Mouse (Mus musculus) stomach, embryonic 15.5 days (tissue): ENCODE measurements at regions not wholly inside any gene's neighbourhood (a gene's known extent, or its start where the extent isn't known, plus 50 kb on each side); places are given as distances from the start of the nearest gene placed in this dataset.
A peak's percentile ranks its signal among the peaks of the same experiment; 100 is the strongest.

Source experiments
- ATAC-seq: fragments of 200-750 bp; cut with Nextera tagmentation; 2 replicates; pipeline ENCODE4 v1.8.0; 2017; ENCODE audit warnings: low read depth, moderate number of reproducible peaks, moderate TSS enrichment; ENCODE audit not compliant: insufficient read depth, low FRiP score
- H3K27ac ChIP-seq: fragments of 300-500 bp; sonication (generic); 2 replicates; pipeline ENCODE4 v1.5.1; 2015; ENCODE audit warnings: mild to moderate bottlenecking, inconsistent platforms
- H3K27me3 ChIP-seq: fragments of 300-500 bp; sonication (generic); replicated peaks from 2 replicates; pipeline ENCODE4 v1.6.1; 2015; ENCODE audit warnings: inconsistent platforms
- H3K36me3 ChIP-seq: fragments of 300-500 bp; sonication (generic); 2 replicates; pipeline ENCODE4 v1.6.1; 2015; ENCODE audit warnings: inconsistent platforms
- H3K4me1 ChIP-seq: fragments of 300-500 bp; sonication (generic); 2 replicates; pipeline ENCODE4 v1.6.1; 2015; ENCODE audit warnings: inconsistent platforms
- H3K4me2 ChIP-seq: fragments of 300-500 bp; sonication (generic); 2 replicates; pipeline ENCODE4 v1.6.1; 2015; ENCODE audit warnings: mild to moderate bottlenecking, inconsistent platforms
- H3K4me3 ChIP-seq: fragments of 300-500 bp; sonication (generic); replicated peaks from 2 replicates; pipeline ENCODE4 v1.5.1; 2015; ENCODE audit warnings: inconsistent platforms
- H3K9ac ChIP-seq: fragments of 300-500 bp; sonication (generic); 2 replicates; pipeline ENCODE4 v1.6.1; 2015; ENCODE audit warnings: inconsistent platforms
- H3K9me3 ChIP-seq: fragments of 300-500 bp; sonication (generic); 2 replicates; pipeline ENCODE4 v1.6.1; 2016; ENCODE audit warnings: inconsistent platforms
- WGBS: fragments of 180-500 bp; shearing (Covaris S2); methylation state at CpG from one replicate; pipeline ENCODE4 v1.1.7; 2015; 5-methylcytosine and 5-hydroxymethylcytosine counted together

GRCm38 (mm10) chr7:128910134-128910533 lies 165.4 kb downstream of the Sec23ip start:
- peak; percentile 85 for ATAC-seq
- H3K9ac ChIP-seq: no peak overlapping the region
- no peaks in the 10 kb centered on the region for H3K4me1 ChIP-seq
- H3K27me3 ChIP-seq: no peaks in the 10 kb centered on the region
- H3K27ac ChIP-seq: no peak overlapping the region
- 72% methylated on average over 4 of the region's 4 CpGs for WGBS
- no peak overlapping the region for H3K4me3 ChIP-seq
- H3K9me3 ChIP-seq: no peaks in the 10 kb centered on the region
- H3K36me3 ChIP-seq: no peaks in the 10 kb centered on the region
- H3K4me2 ChIP-seq: no peak overlapping the region

GRCm38 (mm10) chr7:128937976-128938730 lies 193.4 kb downstream of the Sec23ip start:
- Histone ChIP-seq H3K27ac (no peak overlapping the region), H3K9me3 (no peaks in the 10 kb centered on the region), H3K4me1 (no peaks in the 10 kb centered on the region), H3K4me2 (no peak overlapping the region), H3K36me3 (no peaks in the 10 kb centered on the region), H3K9ac (no peak overlapping the region), H3K4me3 (no peak overlapping the region), H3K27me3 (no peaks in the 10 kb centered on the region)
- no peak for ATAC-seq
- WGBS: 34% methylated on average over 6 of the region's 6 CpGs

GRCm38 (mm10) chr7:128960575-128960974 lies 215.8 kb downstream of the Sec23ip start:
- Histone ChIP-seq H3K9ac (no peak overlapping the region), H3K4me2 (no peak overlapping the region), H3K27ac (no peak overlapping the region), H3K27me3 (no peaks in the 10 kb centered on the region), H3K4me1 (no peaks in the 10 kb centered on the region), H3K9me3 (no peaks in the 10 kb centered on the region), H3K36me3 (no peaks in the 10 kb centered on the region), H3K4me3 (no peak overlapping the region)
- no peak for ATAC-seq
- WGBS: 84% methylated on average over 5 of the region's 5 CpGs

- Histone ChIP-seq H3K9me3 (no peaks in the 10 kb centered on the region), H3K4me3 (no peak overlapping the region), H3K9ac (no peak overlapping the region), H3K27ac (no peak overlapping the region), H3K36me3 (no peaks in the 10 kb centered on the region), H3K27me3 (no peaks in the 10 kb centered on the region), H3K4me2 (no peak overlapping the region), H3K4me1 (no peaks in the 10 kb centered on the region)
- WGBS: 59% methylated on average over 4 of the region's 4 CpGs
- ATAC-seq: peak; percentile 50; the same call in 1 of the 2 replicates
Measured at GRCm38 (mm10) chr7:128979904-128980303, 235.2 kb downstream of the Sec23ip start.

GRCm38 (mm10) chr7:128980827-128981226 lies 236.1 kb downstream of the Sec23ip start:
- Histone ChIP-seq H3K27ac (no peak overlapping the region), H3K36me3 (no peaks in the 10 kb centered on the region), H3K4me3 (no peak overlapping the region), H3K9ac (no peak overlapping the region), H3K4me2 (no peak overlapping the region), H3K9me3 (no peaks in the 10 kb centered on the region), H3K27me3 (no peaks in the 10 kb centered on the region), H3K4me1 (no peaks in the 10 kb centered on the region)
- ATAC-seq: no peak
- 47% methylated on average over 7 of the region's 7 CpGs for WGBS

GRCm38 (mm10) chr7:128998759-128999158 lies 254.0 kb downstream of the Sec23ip start:
- Histone ChIP-seq H3K9me3 (no peaks in the 10 kb centered on the region), H3K4me3 (no peak overlapping the region), H3K36me3 (no peaks in the 10 kb centered on the region), H3K4me2 (no peak overlapping the region), H3K27ac (no peak overlapping the region), H3K4me1 (no peaks in the 10 kb centered on the region), H3K27me3 (no peaks in the 10 kb centered on the region), H3K9ac (no peak overlapping the region)
- ATAC-seq: peak; percentile 52
- 58% methylated on average over 4 of the region's 4 CpGs for WGBS

GRCm38 (mm10) chr7:129002419-129002818 lies 254.4 kb upstream of the Plpp4 start:
- no peak overlapping the region for H3K4me3 ChIP-seq
- H3K9me3 ChIP-seq: no peaks in the 10 kb centered on the region
- H3K9ac ChIP-seq: no peak overlapping the region
- no peaks in the 10 kb centered on the region for H3K27me3 ChIP-seq
- ATAC-seq: no peak
- WGBS: 76% methylated on average over 5 of the region's 5 CpGs
- no peak overlapping the region for H3K27ac ChIP-seq
- no peaks in the 10 kb centered on the region for H3K4me1 ChIP-seq
- H3K36me3 ChIP-seq: no peaks in the 10 kb centered on the region
- H3K4me2 ChIP-seq: no peak overlapping the region

- no peaks in the 10 kb centered on the region for H3K9me3 ChIP-seq
- H3K4me1 ChIP-seq: no peaks in the 10 kb centered on the region
- no peaks in the 10 kb centered on the region for H3K36me3 ChIP-seq
- H3K27ac ChIP-seq: no peak overlapping the region
- no peak overlapping the region for H3K9ac ChIP-seq
- H3K4me3 ChIP-seq: no peak overlapping the region
- WGBS: 42% methylated on average over 1 of the region's 1 CpGs
- no peaks in the 10 kb centered on the region for H3K27me3 ChIP-seq
- H3K4me2 ChIP-seq: no peak overlapping the region
- ATAC-seq: no peak
Measured at GRCm38 (mm10) chr7:129003150-129003549, 253.7 kb upstream of the Plpp4 start.

GRCm38 (mm10) chr7:129016353-129016752 lies 240.5 kb upstream of the Plpp4 start:
- no peak overlapping the region for H3K27ac ChIP-seq
- no peaks in the 10 kb centered on the region for H3K4me1 ChIP-seq
- no peak overlapping the region for H3K4me2 ChIP-seq
- H3K9ac ChIP-seq: no peak overlapping the region
- no peak for ATAC-seq
- no peaks in the 10 kb centered on the region for H3K9me3 ChIP-seq
- WGBS: 81% methylated on average over 6 of the region's 6 CpGs
- no peaks in the 10 kb centered on the region for H3K36me3 ChIP-seq
- H3K4me3 ChIP-seq: no peak overlapping the region
- no peaks in the 10 kb centered on the region for H3K27me3 ChIP-seq

DNA sequence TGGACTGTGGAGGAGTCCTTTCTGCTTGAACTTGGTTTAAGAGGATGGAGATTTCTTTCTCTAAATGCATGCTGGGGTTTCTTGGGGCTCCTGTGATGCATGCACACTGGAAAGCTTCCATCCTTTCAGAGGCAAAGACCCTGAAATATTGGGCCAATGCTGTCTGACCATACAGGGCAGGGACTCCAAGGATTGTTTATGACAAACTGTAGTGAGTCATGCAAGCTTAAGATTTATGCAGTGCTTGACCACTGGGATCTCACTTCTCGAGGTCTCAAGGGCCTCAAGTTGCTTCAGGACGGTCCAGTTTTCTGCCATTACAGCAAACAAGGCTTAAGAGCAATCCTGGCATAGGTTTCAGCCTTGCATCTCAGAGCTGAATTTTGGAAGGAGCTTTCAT lies 229.7 kb upstream of the Plpp4 start:
- Histone ChIP-seq H3K9me3 (no peaks in the 10 kb centered on the region), H3K4me3 (no peak overlapping the region), H3K27me3 (no peaks in the 10 kb centered on the region), H3K9ac (no peak overlapping the region), H3K36me3 (no peaks in the 10 kb centered on the region), H3K4me1 (no peaks in the 10 kb centered on the region), H3K4me2 (no peak overlapping the region), H3K27ac (no peak overlapping the region)
- 50% methylated on average over 2 of the region's 2 CpGs for WGBS
- no peak; the same call in 1 of the 2 replicates for ATAC-seq

DNA sequence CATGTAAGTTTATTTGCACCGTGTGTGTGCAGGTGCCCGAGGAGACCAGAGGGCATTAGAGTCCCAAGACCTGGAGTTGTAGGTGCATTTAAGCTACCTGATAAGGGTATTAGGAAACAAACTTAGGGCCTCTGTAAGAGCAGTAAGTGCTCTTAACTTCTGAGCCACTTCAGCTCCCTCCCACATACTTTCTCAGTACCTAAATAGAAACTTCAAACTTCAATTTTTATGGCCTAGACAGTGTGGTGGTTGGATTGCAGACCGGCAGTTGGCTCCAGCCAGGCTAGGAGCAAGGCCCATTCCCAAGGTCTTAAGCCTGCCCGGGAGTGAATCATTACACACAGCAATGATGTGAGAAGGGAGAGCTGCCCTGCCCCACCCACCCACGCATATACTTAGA lies 208.8 kb upstream of the Plpp4 start:
- H3K9ac ChIP-seq: no peak overlapping the region
- H3K4me3 ChIP-seq: no peak overlapping the region
- WGBS: 77% methylated on average over 5 of the region's 5 CpGs
- no peaks in the 10 kb centered on the region for H3K4me1 ChIP-seq
- no peaks in the 10 kb centered on the region for H3K9me3 ChIP-seq
- no peaks in the 10 kb centered on the region for H3K27me3 ChIP-seq
- ATAC-seq: no peak
- H3K4me2 ChIP-seq: no peak overlapping the region
- H3K36me3 ChIP-seq: no peaks in the 10 kb centered on the region
- no peak overlapping the region for H3K27ac ChIP-seq

- Histone ChIP-seq H3K27me3 (no peaks in the 10 kb centered on the region), H3K4me3 (no peak overlapping the region), H3K4me2 (no peak overlapping the region), H3K9me3 (no peaks in the 10 kb centered on the region), H3K4me1 (no peaks in the 10 kb centered on the region), H3K27ac (no peak overlapping the region), H3K9ac (no peak overlapping the region), H3K36me3 (no peaks in the 10 kb centered on the region)
- 76% methylated on average over 4 of the region's 4 CpGs for WGBS
- no peak for ATAC-seq
Measured at GRCm38 (mm10) chr7:129049726-129050125, 207.1 kb upstream of the Plpp4 start.

DNA sequence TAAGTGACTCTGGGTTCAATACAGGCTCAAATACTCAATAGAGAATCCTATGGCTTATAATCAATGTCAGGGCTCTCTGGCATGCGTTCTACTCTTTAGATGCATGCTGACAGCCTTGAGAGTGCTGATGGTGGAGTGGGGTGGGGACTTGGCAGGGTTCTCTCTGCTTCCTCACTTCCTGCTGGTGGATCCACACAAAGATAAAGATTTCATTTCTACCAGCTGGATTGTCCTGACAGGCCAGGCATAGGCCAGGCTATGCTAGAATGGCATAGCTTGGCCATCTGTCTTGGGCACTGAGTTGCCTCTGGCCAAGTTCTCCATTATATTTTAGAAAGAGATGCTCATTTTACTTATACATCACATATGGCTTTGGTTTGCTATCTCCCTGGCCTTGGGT lies 206.2 kb upstream of the Plpp4 start:
- Histone ChIP-seq H3K4me2 (no peak overlapping the region), H3K9ac (no peak overlapping the region), H3K27ac (no peak overlapping the region), H3K4me1 (no peaks in the 10 kb centered on the region), H3K36me3 (no peaks in the 10 kb centered on the region), H3K4me3 (no peak overlapping the region), H3K27me3 (no peaks in the 10 kb centered on the region), H3K9me3 (no peaks in the 10 kb centered on the region)
- ATAC-seq: no peak
- WGBS: 83% methylated on average over 1 of the region's 1 CpGs
